Mouse (Mus musculus): ENCODE measurements around the gene Olfr384. TPM values are rescaled to one million over a fixed set of nuclear protein-coding genes. Genes with fewer than 3 reads are reported as not detected.
"Not testable (repeated sequence)": the region's sequence is repeated elsewhere in the genome, so short reads cannot be mapped to it uniquely, and the experiment has no call there.

Gene Olfr384
- total RNA-seq (2021) (not detected), polyA plus RNA-seq (2012; rRNA removed) (not detected in 2 replicates)
- long read RNA-seq, result 0 reads

GRCm38 (mm10) chr11:73598294-73598693 lies at the start of gene Olfr384:
Olfr384 (plus strand) TSS chr11:73598594.
- Histone ChIP-seq H3K79me2 (replicated peaks; ENCODE audit: control insufficient read depth, insufficient read depth, low read length) (no peaks in the 10 kb centered on the region), H3K9ac (ENCODE audit: low read depth, low read length) (no peak within 1 kb of the TSS), H3K4me1 (ENCODE audit: control insufficient read depth, insufficient read depth, low read length) (no peaks in the 10 kb centered on the region), H3K27ac (no peak within 1 kb of the TSS), H3K36me3 (ENCODE audit: control insufficient read depth, insufficient read depth, low read length) (no peaks in the 10 kb centered on the region), H3K4me3 (no peak within 1 kb of the TSS), H3K27me3 (ENCODE audit: control insufficient read depth, insufficient read depth, low read length) (no peaks in the 10 kb centered on the region)
- no peak for TF ChIP-seq EP300 (IDR thresholded peaks at IDR 0.05; ENCODE audit: insufficient read depth, low read depth, low read length)
- TF ChIP-seq POLR2A (IDR thresholded peaks at IDR 0.05; ENCODE audit: insufficient read depth, low read depth, low read length), result no peak
- TF ChIP-seq CTCF (IDR thresholded peaks at IDR 0.05), result no peak
- intact Hi-C loops (cut with DNase I), result loop anchor here (2.0 kb wide), 1 partner anchor 45 kb away; no protein-coding TSS in a partner anchor
- no peak for DNase-seq

GRCm38 (mm10) chr11:73579871-73580270 lies 18.5 kb upstream of the Olfr384 start:
- H3K27me3 ChIP-seq (ENCODE audit: control insufficient read depth, insufficient read depth, low read length), result no peaks in the 10 kb centered on the region
- H3K4me3 ChIP-seq, result no peak overlapping the region
- no peaks in the 10 kb centered on the region for H3K36me3 ChIP-seq (ENCODE audit: control insufficient read depth, insufficient read depth, low read length)
- no peak overlapping the region for H3K27ac ChIP-seq
- H3K4me1 ChIP-seq (ENCODE audit: control insufficient read depth, insufficient read depth, low read length), result no peaks in the 10 kb centered on the region
- no peaks in the 10 kb centered on the region for H3K79me2 ChIP-seq (replicated peaks; ENCODE audit: control insufficient read depth, insufficient read depth, low read length)
- TF ChIP-seq POLR2A (IDR thresholded peaks at IDR 0.05; ENCODE audit: insufficient read depth, low read depth, low read length), result no peak
- TF ChIP-seq EP300 (IDR thresholded peaks at IDR 0.05; ENCODE audit: insufficient read depth, low read depth, low read length), result no peak
- no peak for TF ChIP-seq CTCF (IDR thresholded peaks at IDR 0.05)
- H3K9ac ChIP-seq (ENCODE audit: low read depth, low read length), result no peak overlapping the region
- DNase-seq, result no peak
- intact Hi-C loops (cut with DNase I), result no loop called here

- H3K79me2 ChIP-seq (replicated peaks; ENCODE audit: control insufficient read depth, insufficient read depth, low read length); H3K27ac ChIP-seq; H3K27me3 ChIP-seq (ENCODE audit: control insufficient read depth, insufficient read depth, low read length); DNase-seq; H3K36me3 ChIP-seq (ENCODE audit: control insufficient read depth, insufficient read depth, low read length); H3K4me3 ChIP-seq; H3K9ac ChIP-seq (ENCODE audit: low read depth, low read length); intact Hi-C loops (cut with DNase I); H3K4me1 ChIP-seq (ENCODE audit: control insufficient read depth, insufficient read depth, low read length): not testable (repeated sequence)
- 54% methylated on average over 1 of the region's 1 CpGs for WGBS
Observed at GRCm38 (mm10) chr11:73583188-73583587, 15.2 kb upstream of the Olfr384 start.

- Histone ChIP-seq H3K27me3 (ENCODE audit: control insufficient read depth, insufficient read depth, low read length) (no peaks in the 10 kb centered on the region), H3K79me2 (replicated peaks; ENCODE audit: control insufficient read depth, insufficient read depth, low read length) (no peaks in the 10 kb centered on the region), H3K36me3 (ENCODE audit: control insufficient read depth, insufficient read depth, low read length) (no peaks in the 10 kb centered on the region), H3K9ac (ENCODE audit: low read depth, low read length) (no peak within 1 kb of the TSS), H3K4me1 (ENCODE audit: control insufficient read depth, insufficient read depth, low read length) (no peaks in the 10 kb centered on the region), H3K27ac (no peak within 1 kb of the TSS), H3K4me3 (no peak within 1 kb of the TSS)
- no peak for TF ChIP-seq CTCF (IDR thresholded peaks at IDR 0.05)
- TF ChIP-seq EP300 (IDR thresholded peaks at IDR 0.05; ENCODE audit: insufficient read depth, low read depth, low read length), result no peak
- no peak for TF ChIP-seq POLR2A (IDR thresholded peaks at IDR 0.05; ENCODE audit: insufficient read depth, low read depth, low read length)
- DNase-seq, result no peak
- intact Hi-C loops (cut with DNase I), result no loop called here
Observed at GRCm38 (mm10) chr11:73592908-73593307, 5.5 kb upstream of the Olfr384 start, which contains the start of gene Olfr385. Olfr385 (minus strand) TSS chr11:73593008.

Other genes starting within 250 kb of the Olfr384 start
- gene Olfr20, start 247.8 kb upstream of the Olfr384 start, total RNA-seq (2021), result not detected
- not detected in 2 replicates for gene Olfr20, start 247.8 kb upstream of the Olfr384 start, polyA plus RNA-seq (2012; rRNA removed)
- not detected for gene Olfr376, start 227.3 kb upstream of the Olfr384 start, total RNA-seq (2021)
- gene Olfr376, start 227.3 kb upstream of the Olfr384 start, polyA plus RNA-seq (2012; rRNA removed), result not detected in 2 replicates
- not detected for gene Olfr1, start 199.0 kb upstream of the Olfr384 start, total RNA-seq (2021)
- not detected in 2 replicates for gene Olfr1, start 199.0 kb upstream of the Olfr384 start, polyA plus RNA-seq (2012; rRNA removed)
- gene Olfr378, start 170.1 kb upstream of the Olfr384 start, total RNA-seq (2021), result not detected
- not detected in 2 replicates for gene Olfr378, start 170.1 kb upstream of the Olfr384 start, polyA plus RNA-seq (2012; rRNA removed)
- gene Olfr380, start 141.1 kb upstream of the Olfr384 start, total RNA-seq (2021), result not detected
- gene Olfr380, start 141.1 kb upstream of the Olfr384 start, polyA plus RNA-seq (2012; rRNA removed), result not detected in 2 replicates
- not detected for gene Olfr381, start 107.0 kb upstream of the Olfr384 start, total RNA-seq (2021)
- gene Olfr381, start 107.0 kb upstream of the Olfr384 start, polyA plus RNA-seq (2012; rRNA removed), result not detected in 2 replicates
- not detected for gene Olfr382, start 81.4 kb upstream of the Olfr384 start, total RNA-seq (2021)
- gene Olfr382, start 81.4 kb upstream of the Olfr384 start, polyA plus RNA-seq (2012; rRNA removed), result not detected in 2 replicates
- not detected for gene Olfr385, start 5.6 kb upstream of the Olfr384 start, total RNA-seq (2021)
- not detected in 2 replicates for gene Olfr385, start 5.6 kb upstream of the Olfr384 start, polyA plus RNA-seq (2012; rRNA removed)
- gene Zfp735, start 90.2 kb downstream of the Olfr384 start, total RNA-seq (2021), result not detected
- gene Zfp735, start 90.2 kb downstream of the Olfr384 start, polyA plus RNA-seq (2012; rRNA removed), result not detected in 2 replicates
- not detected for gene Olfr389, start 182.1 kb downstream of the Olfr384 start, total RNA-seq (2021)
- gene Olfr389, start 182.1 kb downstream of the Olfr384 start, polyA plus RNA-seq (2012; rRNA removed), result not detected in 2 replicates
- not detected for gene Olfr390, start 184.4 kb downstream of the Olfr384 start, total RNA-seq (2021)
- not detected in 2 replicates for gene Olfr390, start 184.4 kb downstream of the Olfr384 start, polyA plus RNA-seq (2012; rRNA removed)
- not detected for gene Olfr391-ps, start 204.5 kb downstream of the Olfr384 start, total RNA-seq (2021)
- gene Olfr391-ps, start 204.5 kb downstream of the Olfr384 start, polyA plus RNA-seq (2012; rRNA removed), result not detected in 2 replicates
- not detected for gene Olfr392, start 218.5 kb downstream of the Olfr384 start, total RNA-seq (2021)
- not detected in 2 replicates for gene Olfr392, start 218.5 kb downstream of the Olfr384 start, polyA plus RNA-seq (2012; rRNA removed)